Mouse (Mus musculus): ENCODE results near the gene Cenpc1.

The Cenpc1 gene

GRCm38 (mm10) chr5:86065101-86065875 is at the start of gene Cenpc1:
TSS of gene Cenpc1 (minus strand) at chr5:86065583.
- DNase-seq = peak; percentile 93

- DNase-seq = no peak
These were observed 48.6 kb upstream of the Cenpc1 start for GRCm38 (mm10) chr5:86113997-86114396.

DNA sequence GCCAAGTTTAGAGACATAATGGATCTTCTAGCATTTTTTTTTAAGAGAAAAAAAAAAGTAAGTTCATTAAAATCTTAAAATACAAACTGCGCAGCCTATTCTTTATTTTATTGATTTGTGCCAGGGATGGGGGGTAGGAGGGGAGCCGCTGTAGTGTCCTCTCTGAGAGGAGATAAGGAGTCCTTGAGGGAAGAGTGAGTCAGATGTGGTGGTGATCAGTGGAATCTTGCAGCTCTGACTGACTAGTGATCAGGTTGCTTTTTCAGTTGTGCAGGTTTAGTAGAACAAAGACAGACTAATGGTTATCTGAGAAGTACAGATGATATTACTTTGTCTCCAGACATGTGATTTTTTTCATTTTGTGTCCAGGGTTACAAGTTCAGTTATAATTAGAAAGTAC is 47.7 kb upstream of the Cenpc1 start:
- DNase-seq = no peak

DNA sequence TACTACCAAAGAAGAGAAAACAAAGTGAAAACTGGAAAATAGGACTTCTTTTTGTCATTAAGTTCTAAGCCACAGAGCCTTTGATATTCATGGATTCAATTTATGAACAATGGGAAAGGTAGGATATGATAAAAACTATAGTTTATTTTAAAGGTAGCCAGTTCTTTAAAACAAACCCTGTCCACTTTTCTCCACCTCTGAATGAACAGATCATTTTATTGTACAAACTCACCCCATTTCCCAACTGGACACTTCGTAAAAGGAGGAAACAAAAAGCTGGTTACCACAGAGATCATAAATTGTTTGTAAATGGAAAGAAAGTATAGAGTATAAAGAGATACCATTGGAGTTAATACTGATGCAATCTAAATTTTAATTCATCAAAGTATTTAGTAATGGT is 45.7 kb upstream of the Cenpc1 start:
- DNase-seq = no peak

DNA sequence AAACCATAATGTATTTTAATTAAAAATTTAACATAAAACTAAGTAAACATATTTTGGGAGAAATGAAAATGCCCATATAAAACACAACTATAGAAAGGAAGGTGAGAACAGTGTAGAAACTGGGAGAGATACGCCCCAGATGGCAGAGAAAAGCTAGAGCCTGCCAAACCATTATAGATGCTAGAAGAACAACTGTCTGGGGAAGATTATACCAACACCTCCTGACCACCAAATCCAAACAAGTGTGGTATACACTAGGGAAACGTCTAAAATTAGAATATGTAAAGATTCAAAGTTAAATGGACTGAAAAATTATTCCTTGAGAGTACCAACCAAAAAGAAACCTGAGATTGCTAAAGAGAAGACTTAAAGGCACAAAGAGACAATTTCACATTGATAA is 41.2 kb upstream of the Cenpc1 start:
- no peak for DNase-seq

- no peak for DNase-seq
These were observed 36.8 kb upstream of the Cenpc1 start for GRCm38 (mm10) chr5:86102176-86102575.

DNA sequence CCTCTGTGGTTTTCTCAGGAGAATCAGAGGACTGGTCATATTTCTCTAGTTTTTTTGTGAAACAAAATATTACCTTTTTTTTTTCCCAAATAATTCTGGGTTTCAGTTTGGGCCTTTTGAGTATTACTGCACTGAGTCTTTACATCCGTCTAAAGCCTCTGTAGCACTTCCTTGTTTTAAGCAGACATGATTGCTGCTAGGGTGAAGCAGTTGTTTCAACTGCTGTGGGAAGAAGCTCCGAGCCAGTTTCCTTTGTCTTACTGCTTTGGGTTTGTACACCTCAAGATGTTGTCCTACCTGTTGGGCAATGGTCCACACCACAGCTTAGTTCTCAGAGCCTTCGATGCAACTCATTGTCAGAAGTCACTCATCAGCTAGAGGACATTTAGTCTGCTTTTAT is 35.2 kb upstream of the Cenpc1 start:
- no peak for DNase-seq

GRCm38 (mm10) chr5:86098988-86099387 is 33.6 kb upstream of the Cenpc1 start:
- DNase-seq = no peak

DNA sequence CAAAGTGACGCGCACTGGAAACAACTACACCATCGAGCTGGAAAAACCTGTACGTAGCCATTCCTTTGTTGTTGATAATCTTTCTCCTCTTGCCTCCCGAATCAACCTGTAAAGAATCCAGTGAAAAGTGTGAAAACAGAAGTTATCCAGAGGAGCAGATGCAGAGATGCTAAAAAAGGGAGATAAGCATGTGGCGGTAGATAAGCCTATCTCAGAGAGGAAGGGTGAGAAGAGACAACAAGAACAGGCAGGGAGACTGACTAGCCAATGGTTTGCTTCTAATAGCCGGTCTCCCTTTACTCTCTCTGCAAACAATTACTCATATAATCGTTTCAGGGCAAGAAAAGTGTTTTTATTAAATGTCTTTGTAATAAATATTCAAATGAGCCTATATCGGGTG is 29.4 kb upstream of the Cenpc1 start:
- no peak for DNase-seq

GRCm38 (mm10) chr5:86086751-86087150 is 21.4 kb upstream of the Cenpc1 start:
- DNase-seq = no peak

DNA sequence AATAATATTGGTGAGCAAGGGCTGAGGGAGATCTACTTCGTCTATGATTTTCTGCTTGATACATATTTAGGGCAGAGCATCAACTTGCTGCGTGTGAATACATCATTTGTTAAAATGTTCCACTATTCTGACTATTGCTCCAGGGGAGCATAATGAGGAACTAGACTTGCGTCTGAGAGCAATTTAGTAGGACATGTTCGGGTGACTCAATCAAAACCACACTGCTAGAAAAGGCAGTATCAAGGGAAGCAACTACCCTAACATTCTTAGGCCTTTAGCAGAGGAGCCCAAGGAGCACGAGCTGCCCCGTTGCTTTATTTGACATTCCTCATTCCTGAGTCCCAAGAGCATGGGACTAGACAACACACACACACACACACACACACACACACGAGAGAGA is 19.6 kb upstream of the Cenpc1 start:
- DNase-seq = no peak

GRCm38 (mm10) chr5:86083987-86084386 is 18.6 kb upstream of the Cenpc1 start:
- no peak for DNase-seq

GRCm38 (mm10) chr5:86078720-86079334 is 13.4 kb upstream of the Cenpc1 start:
- no peak for DNase-seq

- no peak for DNase-seq
These were observed 7.5 kb upstream of the Cenpc1 start for GRCm38 (mm10) chr5:86072756-86073386.

DNA sequence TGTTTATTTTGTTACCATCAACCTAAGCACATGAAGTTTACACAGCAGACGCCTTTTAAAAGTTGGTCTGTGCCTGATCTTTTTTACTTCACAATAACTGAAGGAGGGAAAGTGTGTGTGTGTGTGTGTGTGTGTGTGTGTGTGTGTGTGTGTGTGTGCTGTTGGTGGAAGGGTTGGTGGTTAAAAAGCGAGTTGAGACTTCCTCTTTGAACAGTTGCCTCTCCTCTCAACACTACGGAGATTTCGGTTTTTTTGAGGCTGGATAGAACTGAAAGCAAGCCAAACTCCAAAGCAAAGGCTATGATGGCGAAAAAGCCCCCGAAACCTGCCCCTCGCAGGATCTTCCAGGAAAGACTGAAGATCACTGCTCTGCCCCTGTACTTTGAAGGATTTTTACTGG is 6.2 kb upstream of the Cenpc1 start, which contains the start of gene Stap1:
Gene Stap1, plus strand, starts transcription at position 209 of the 400 bp plus-strand sequence.
- no peak for DNase-seq

- DNase-seq = no peak
These were observed 3.7 kb upstream of the Cenpc1 start for GRCm38 (mm10) chr5:86069121-86069520.

- DNase-seq = no peak
These were observed 3.1 kb upstream of the Cenpc1 start for GRCm38 (mm10) chr5:86068451-86068850.

GRCm38 (mm10) chr5:86066551-86066929 is 1.2 kb upstream of the Cenpc1 start:
- peak; percentile 78 for DNase-seq

DNA sequence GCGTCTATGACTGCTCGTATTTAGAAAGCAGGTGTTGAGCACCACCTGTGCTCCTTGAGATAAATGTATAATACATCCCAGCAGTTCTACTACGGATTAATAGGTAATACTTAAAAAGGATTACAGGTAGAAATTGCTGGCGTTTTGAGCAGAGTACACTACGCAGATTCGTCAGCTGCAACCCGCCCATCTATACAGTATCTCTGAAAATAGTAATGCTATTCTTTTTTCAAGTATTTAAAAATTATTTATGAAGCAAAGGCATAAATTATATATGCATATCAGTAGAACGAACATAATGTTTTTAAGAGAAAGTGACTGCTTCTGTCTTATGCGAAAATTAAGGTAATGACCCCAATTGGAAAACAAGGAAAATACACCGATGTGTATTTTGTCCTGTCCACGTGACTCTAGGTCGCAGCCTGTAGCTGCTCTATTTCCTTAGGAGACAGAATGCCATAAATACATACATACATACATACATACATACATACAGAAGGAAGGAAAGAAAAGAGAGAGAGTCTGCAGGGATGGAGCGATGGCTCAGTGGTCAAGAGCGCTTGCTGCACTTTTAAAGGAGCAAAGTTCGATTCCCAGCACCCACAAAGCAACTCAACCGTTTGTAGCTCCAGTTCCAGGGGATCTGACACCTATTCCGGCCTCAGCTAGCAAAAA is 630 bp upstream of the Cenpc1 start:
- no peak for DNase-seq

DNA sequence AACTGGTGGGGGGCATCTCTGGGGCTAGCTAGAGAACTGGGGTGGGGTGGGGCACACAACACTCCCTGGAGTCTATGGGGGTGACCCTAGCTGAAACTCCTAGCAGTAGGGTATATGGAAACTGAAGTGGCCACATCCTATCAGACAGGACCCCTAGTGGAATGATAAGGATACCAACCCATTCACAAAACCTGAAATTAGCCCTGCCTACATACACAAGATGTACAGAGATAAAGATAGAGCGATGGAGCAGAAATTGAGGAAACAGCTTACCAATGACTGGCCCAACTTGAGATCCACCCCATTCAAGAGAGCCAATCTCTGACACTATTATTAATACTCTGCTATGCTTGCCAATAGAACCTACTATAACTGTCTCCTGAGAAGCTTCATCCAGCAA is 1.9 kb downstream of the Cenpc1 start:
- DNase-seq = no peak

DNA sequence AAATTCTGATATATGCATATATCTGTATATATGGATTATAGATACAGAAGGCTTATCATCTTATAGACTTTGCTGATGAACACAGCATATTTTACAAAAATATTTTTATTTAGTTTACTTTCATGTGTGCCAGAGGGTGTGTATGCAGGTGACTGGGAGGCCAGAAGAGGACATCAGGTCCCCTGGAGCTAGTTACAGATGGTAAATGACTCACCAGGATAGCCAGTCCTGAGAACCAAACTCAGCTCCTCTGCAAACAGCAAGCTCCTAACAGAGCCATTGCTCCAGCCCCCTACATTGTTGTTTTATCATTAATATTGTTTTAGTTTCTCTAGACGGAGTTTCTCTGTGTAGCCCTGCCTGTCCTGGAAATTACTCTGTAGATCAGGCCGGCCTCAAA is 35.6 kb downstream of the Cenpc1 start:
- DNase-seq = peak; percentile 34

DNA sequence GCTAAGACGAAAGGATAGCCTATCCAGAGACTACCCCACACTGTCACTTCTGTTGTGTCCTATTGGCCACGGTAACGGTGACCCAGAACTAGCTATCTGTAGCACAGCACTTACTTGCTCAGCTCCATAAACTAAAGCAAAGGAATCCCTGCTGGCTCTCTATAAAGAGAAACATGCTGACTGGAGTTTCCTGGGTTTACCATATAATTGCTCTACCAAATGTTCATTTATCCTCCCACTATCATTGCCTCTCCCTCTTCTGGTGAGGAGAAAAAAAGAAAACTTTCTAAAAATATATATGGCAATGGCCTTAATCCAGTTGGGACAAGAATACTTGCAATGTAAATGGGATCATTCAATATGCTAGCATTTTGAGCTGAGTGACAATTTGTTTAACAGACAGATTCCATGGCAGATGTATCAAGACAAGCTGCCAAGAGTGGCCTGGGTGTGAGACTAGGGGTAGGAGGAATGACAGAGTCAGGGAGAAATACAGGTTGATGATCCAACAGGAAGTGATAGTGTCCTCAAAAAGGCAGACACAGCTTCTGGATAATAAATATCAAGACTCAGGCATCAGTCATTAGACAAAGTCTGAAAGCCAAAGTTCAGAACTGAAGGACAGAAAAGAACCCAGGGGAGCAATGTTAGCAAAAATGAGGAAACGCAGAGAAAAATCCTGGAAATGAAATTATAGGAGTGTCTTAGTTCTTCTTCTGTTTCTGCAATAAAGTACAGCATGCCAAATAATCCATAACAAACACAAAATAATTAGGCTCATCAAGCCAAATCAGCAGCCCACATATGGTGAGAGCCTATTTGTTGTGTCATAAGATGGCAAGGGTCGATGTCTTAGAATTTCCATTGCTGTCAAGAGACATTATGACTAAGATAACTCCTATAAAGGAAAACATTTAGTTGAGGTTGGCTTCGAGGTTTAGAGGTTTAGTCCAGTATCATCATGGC is 68.6 kb downstream of the Cenpc1 start:
- DNase-seq = no peak

Measured in cerebellum, adult 8-10 months (tissue).